Mouse (Mus musculus) spleen, adult 2 months (tissue): ENCODE results near the gene Gm525. TPM values are rescaled to one million over a fixed set of nuclear protein-coding genes. Genes with fewer than 3 reads are reported as not detected.
"Not testable (repeated sequence)": the region's sequence is repeated elsewhere in the genome, so short reads cannot be mapped to it uniquely, and the experiment has no call there.

Experiments used
- DNase-seq, 2 experiments: peaks; one replicate each; pipeline versions ENCODE4 v3.0.0 to v3.0.0-alpha.2; 2012 to 2021; ENCODE audit warnings: low spot score in 2 of 2, low read depth in 1 of 2
- H3K27ac ChIP-seq: fragments of 200-500 bp; 2 replicates; pipeline ENCODE4 v1.5.1; 2012; ENCODE audit warnings: low read length, inconsistent platforms; ENCODE audit not compliant: insufficient read depth
- H3K27me3 ChIP-seq: fragments of 200-500 bp; 2 replicates; pipeline ENCODE4 v1.6.1; 2012; ENCODE audit warnings: mild to moderate bottlenecking, moderate library complexity, low read length, inconsistent platforms; ENCODE audit not compliant: control insufficient read depth, insufficient read depth
- H3K36me3 ChIP-seq: fragments of 200-500 bp; 2 replicates; pipeline ENCODE4 v1.6.1; 2012; ENCODE audit warnings: mild to moderate bottlenecking, low read length, inconsistent platforms; ENCODE audit not compliant: control insufficient read depth, insufficient read depth
- H3K4me1 ChIP-seq: fragments of 200-500 bp; 2 replicates; pipeline ENCODE4 v1.6.1; 2011; ENCODE audit warnings: inconsistent platforms; ENCODE audit not compliant: control insufficient read depth, insufficient read depth, insufficient read length
- H3K4me3 ChIP-seq: fragments of 200-500 bp; 2 replicates; pipeline ENCODE4 v1.5.1; 2011; ENCODE audit warnings: mild to moderate bottlenecking, inconsistent platforms; ENCODE audit not compliant: insufficient read depth, insufficient read length; ENCODE audit errors: extremely low read depth
- CTCF ChIP-seq: fragments of 200-500 bp; IDR thresholded peaks from 2 replicates; pipeline ENCODE4 v1.5.1; 2011; ENCODE audit warnings: mild to moderate bottlenecking, inconsistent platforms; ENCODE audit not compliant: insufficient read depth, insufficient read length, insufficient replicate concordance; ENCODE audit errors: extremely low read depth
- POLR2A ChIP-seq: fragments of 200-500 bp; IDR thresholded peaks from 2 replicates; pipeline ENCODE4 v1.6.1; 2011; ENCODE audit warnings: low read depth, low read length, inconsistent platforms
- WGBS: fragments of 180-500 bp; shearing (Covaris S2); methylation state at CpG from one replicate; pipeline ENCODE4 v1.1.7; 2018; 5-methylcytosine and 5-hydroxymethylcytosine counted together
- polyA plus RNA-seq: library from polyadenylated mRNA; depleted of rRNA; stranded (reverse); fragments of >200 nt; gene quantifications from 2 replicates; pipeline ENCODE4 v1.2.3, GENCODE M21; 2012

Gm525 gene
- polyA plus RNA-seq, 1 experiment, result not detected

GRCm38 (mm10) chr11:89084601-89085000, 11.0 kb downstream of the Gm525 start:
- Histone ChIP-seq H3K4me3 (no peak overlapping the region), H3K4me1 (peaks cover 4% of the 10 kb centered on the region; the same call in 1 of the 2 replicates), H3K36me3 (no peaks in the 10 kb centered on the region), H3K27me3 (no peaks in the 10 kb centered on the region), H3K27ac (no peak overlapping the region)
- WGBS, result 10% methylated on average over 7 of the region's 7 CpGs
- peak; percentile 21; the same call in 1 of the 2 replicates for TF ChIP-seq CTCF
- no peak for TF ChIP-seq POLR2A
- DNase-seq, result peak in 1 of 2 experiments; percentile 53

- WGBS, result 69% methylated on average over 10 of the region's 10 CpGs
- TF ChIP-seq POLR2A (no peak), CTCF (no peak)
- no peak for DNase-seq
- no peak overlapping the region for H3K27ac ChIP-seq
- peaks cover 7% of the 10 kb centered on the region; the same call in 1 of the 2 replicates for H3K4me1 ChIP-seq
- no peak overlapping the region for H3K4me3 ChIP-seq
- H3K36me3 ChIP-seq, result no peaks in the 10 kb centered on the region
- H3K27me3 ChIP-seq, result no peaks in the 10 kb centered on the region
These were observed 12.7 kb downstream of the Gm525 start for GRCm38 (mm10) chr11:89086208-89086809.

- TF ChIP-seq POLR2A (no peak), CTCF (no peak)
- no peak for DNase-seq
- H3K4me3 ChIP-seq, result no peak overlapping the region
- H3K27me3 ChIP-seq, result no peaks in the 10 kb centered on the region
- WGBS, result 96% methylated on average over 4 of the region's 4 CpGs
- no peaks in the 10 kb centered on the region for H3K36me3 ChIP-seq
- H3K27ac ChIP-seq, result no peak overlapping the region
- peaks cover 20% of the 10 kb centered on the region; the same call in 1 of the 2 replicates for H3K4me1 ChIP-seq
These were observed 15.1 kb downstream of the Gm525 start for GRCm38 (mm10) chr11:89088754-89089153.

- H3K36me3 ChIP-seq, DNase-seq, H3K27me3 ChIP-seq, H3K4me3 ChIP-seq: not testable (repeated sequence)
- WGBS, result 66% methylated on average over 7 of the region's 7 CpGs
- H3K4me1 ChIP-seq, result peaks cover 22% of the 10 kb centered on the region; the same call in 1 of the 2 replicates
- H3K27ac ChIP-seq, result peak overlapping the region; percentile 19; the same call in 1 of the 2 replicates
These were observed 16.7 kb downstream of the Gm525 start for GRCm38 (mm10) chr11:89090359-89090758.

GRCm38 (mm10) chr11:89092714-89093113, 19.1 kb downstream of the Gm525 start:
- Histone ChIP-seq H3K36me3 (no peaks in the 10 kb centered on the region), H3K4me1 (peaks cover 22% of the 10 kb centered on the region; the same call in 1 of the 2 replicates), H3K4me3 (no peak overlapping the region), H3K27me3 (no peaks in the 10 kb centered on the region), H3K27ac (peak overlapping the region; percentile 81)
- 3% methylated on average over 9 of the region's 9 CpGs for WGBS
- peak; percentile 72 to 78 for DNase-seq
- peak; percentile 14; the same call in 1 of the 2 replicates for TF ChIP-seq POLR2A
- no peak for TF ChIP-seq CTCF

- no peak for DNase-seq
- no peak overlapping the region for H3K4me3 ChIP-seq
- no peaks in the 10 kb centered on the region for H3K27me3 ChIP-seq
- peaks cover 22% of the 10 kb centered on the region; the same call in 1 of the 2 replicates for H3K4me1 ChIP-seq
- 20% methylated on average over 3 of the region's 3 CpGs for WGBS
- no peaks in the 10 kb centered on the region for H3K36me3 ChIP-seq
- no peak overlapping the region for H3K27ac ChIP-seq
- no peak for TF ChIP-seq POLR2A
- TF ChIP-seq CTCF, result no peak
These were observed 21.7 kb downstream of the Gm525 start for GRCm38 (mm10) chr11:89095306-89095705.

- H3K4me3 ChIP-seq, DNase-seq, H3K27me3 ChIP-seq, H3K27ac ChIP-seq, H3K36me3 ChIP-seq: not testable (repeated sequence)
- peaks cover 14% of the 10 kb centered on the region; the same call in 1 of the 2 replicates for H3K4me1 ChIP-seq
- WGBS, result 81% methylated on average over 10 of the region's 10 CpGs
These were observed 23.7 kb downstream of the Gm525 start for GRCm38 (mm10) chr11:89097292-89097691.
